Mouse (Mus musculus): ENCODE measurements at regions not wholly inside any gene's neighbourhood (a gene's known extent, or its start where the extent isn't known, plus 50 kb on each side); places are given as distances from the start of the nearest gene placed in this dataset.

GRCm38 (mm10) chr7:49704635-49705034, 54.3 kb upstream of the Htatip2 start:
- ATAC-seq (ENCODE audit: insufficient number of reproducible peaks, insufficient read depth, low FRiP score, low read depth): no peak

GRCm38 (mm10) chr7:49700734-49701133, 58.2 kb upstream of the Htatip2 start:
- WGBS: 47% methylated on average over 8 of the region's 8 CpGs
- Histone ChIP-seq H3K4me1 (ENCODE audit: control insufficient read depth in 2 of 2, insufficient read depth in 2 of 2, low read length in 2 of 2) (peaks cover 0 to 3% of the 10 kb centered on the region in 2 experiments; a peak in 1 of 4 replicates), H3K27ac (replicated peaks in 1 of 2; ENCODE audit: control insufficient read depth in 1 of 2, insufficient read depth in 1 of 2, low read depth in 2 of 2, low read length in 2 of 2) (no peak overlapping the region), H3K9ac (ENCODE audit: low read length) (no peak overlapping the region), H3K27me3 (ENCODE audit: control insufficient read depth, insufficient read depth, low read length) (peaks cover 14% of the 10 kb centered on the region; the same call in 1 of the 2 replicates), H3K4me3 (ENCODE audit: control insufficient read depth in 1 of 2, insufficient read depth in 1 of 2, low read depth in 1 of 2, low read length in 2 of 2) (no peak overlapping the region), H3K36me3 (ENCODE audit: control insufficient read depth, insufficient read depth, low read length) (no peaks in the 10 kb centered on the region), H3K9me3 (ENCODE audit: control insufficient read depth, low read length) (no peaks in the 10 kb centered on the region), H3K4me2 (ENCODE audit: low read length) (no peak overlapping the region)
- no peak for ATAC-seq (ENCODE audit: insufficient number of reproducible peaks, insufficient read depth, low FRiP score, low read depth)

More at GRCm38 (mm10) chr7:49704635-49705034, 54.3 kb upstream of the Htatip2 start:
- H3K4me1 ChIP-seq (ENCODE audit: control insufficient read depth in 2 of 2, insufficient read depth in 2 of 2, low read length in 2 of 2): peaks cover 0 to under 1% of the 10 kb centered on the region in 2 experiments; a peak in 1 of 4 replicates
- H3K9me3 ChIP-seq (ENCODE audit: control insufficient read depth, low read length): no peaks in the 10 kb centered on the region
- no peak overlapping the region for H3K9ac ChIP-seq (ENCODE audit: low read length)
- no peaks in the 10 kb centered on the region for H3K36me3 ChIP-seq (ENCODE audit: control insufficient read depth, insufficient read depth, low read length)
- WGBS: 40% methylated on average over 2 of the region's 2 CpGs
- peaks cover 14% of the 10 kb centered on the region; the same call in 1 of the 2 replicates for H3K27me3 ChIP-seq (ENCODE audit: control insufficient read depth, insufficient read depth, low read length)
- no peak overlapping the region for H3K4me3 ChIP-seq (ENCODE audit: control insufficient read depth in 1 of 2, insufficient read depth in 1 of 2, low read depth in 1 of 2, low read length in 2 of 2)
- H3K27ac ChIP-seq (replicated peaks in 1 of 2; ENCODE audit: control insufficient read depth in 1 of 2, insufficient read depth in 1 of 2, low read depth in 2 of 2, low read length in 2 of 2): no peak overlapping the region
- no peak overlapping the region for H3K4me2 ChIP-seq (ENCODE audit: low read length)

- Histone ChIP-seq H3K9ac (ENCODE audit: low read length) (no peak overlapping the region), H3K4me1 (ENCODE audit: control insufficient read depth in 2 of 2, insufficient read depth in 2 of 2, low read length in 2 of 2) (peaks cover 0 to 3% of the 10 kb centered on the region in 2 experiments; a peak in 1 of 4 replicates), H3K4me2 (ENCODE audit: low read length) (no peak overlapping the region), H3K27me3 (ENCODE audit: control insufficient read depth, insufficient read depth, low read length) (peaks cover 14% of the 10 kb centered on the region; the same call in 1 of the 2 replicates), H3K27ac (replicated peaks in 1 of 2; ENCODE audit: control insufficient read depth in 1 of 2, insufficient read depth in 1 of 2, low read depth in 2 of 2, low read length in 2 of 2) (no peak overlapping the region), H3K9me3 (ENCODE audit: control insufficient read depth, low read length) (no peaks in the 10 kb centered on the region), H3K4me3 (ENCODE audit: control insufficient read depth in 1 of 2, insufficient read depth in 1 of 2, low read depth in 1 of 2, low read length in 2 of 2) (no peak overlapping the region), H3K36me3 (ENCODE audit: control insufficient read depth, insufficient read depth, low read length) (no peaks in the 10 kb centered on the region)
- ATAC-seq (ENCODE audit: insufficient number of reproducible peaks, insufficient read depth, low FRiP score, low read depth): no peak
- 94% methylated on average over 15 of the region's 15 CpGs for WGBS
Observed at GRCm38 (mm10) chr7:49700024-49700390, 58.9 kb upstream of the Htatip2 start.

GRCm38 (mm10) chr7:49699107-49700023, 59.5 kb upstream of the Htatip2 start:
- Histone ChIP-seq H3K27ac (replicated peaks in 1 of 2; ENCODE audit: control insufficient read depth in 1 of 2, insufficient read depth in 1 of 2, low read depth in 2 of 2, low read length in 2 of 2) (no peak overlapping the region), H3K9ac (ENCODE audit: low read length) (no peak overlapping the region), H3K36me3 (ENCODE audit: control insufficient read depth, insufficient read depth, low read length) (no peaks in the 10 kb centered on the region), H3K4me3 (ENCODE audit: control insufficient read depth in 1 of 2, insufficient read depth in 1 of 2, low read depth in 1 of 2, low read length in 2 of 2) (no peak overlapping the region), H3K27me3 (ENCODE audit: control insufficient read depth, insufficient read depth, low read length) (peaks cover 14% of the 10 kb centered on the region; the same call in 1 of the 2 replicates), H3K9me3 (ENCODE audit: control insufficient read depth, low read length) (no peaks in the 10 kb centered on the region), H3K4me2 (ENCODE audit: low read length) (no peak overlapping the region), H3K4me1 (ENCODE audit: control insufficient read depth in 2 of 2, insufficient read depth in 2 of 2, low read length in 2 of 2) (peaks cover 0 to 3% of the 10 kb centered on the region in 2 experiments; a peak in 1 of 4 replicates)
- 83% methylated on average over 13 of the region's 13 CpGs for WGBS
- ATAC-seq (ENCODE audit: insufficient number of reproducible peaks, insufficient read depth, low FRiP score, low read depth): no peak

- H3K4me2 ChIP-seq (ENCODE audit: low read length): no peak overlapping the region
- H3K9ac ChIP-seq (ENCODE audit: low read length): no peak overlapping the region
- ATAC-seq (ENCODE audit: insufficient number of reproducible peaks, insufficient read depth, low FRiP score, low read depth): no peak
- WGBS: 21% methylated on average over 6 of the region's 6 CpGs
- peaks cover 0 to 5% of the 10 kb centered on the region in 2 experiments; a peak in 2 of 4 replicates for H3K4me1 ChIP-seq (ENCODE audit: control insufficient read depth in 2 of 2, insufficient read depth in 2 of 2, low read length in 2 of 2)
- 0 out of 2 replicates have a peak, but pooled peaks cover under 1% of the 10 kb centered on the region for H3K27me3 ChIP-seq (ENCODE audit: control insufficient read depth, insufficient read depth, low read length)
- H3K27ac ChIP-seq (replicated peaks in 1 of 2; ENCODE audit: control insufficient read depth in 1 of 2, insufficient read depth in 1 of 2, low read depth in 2 of 2, low read length in 2 of 2): no peak overlapping the region
- H3K9me3 ChIP-seq (ENCODE audit: control insufficient read depth, low read length): no peaks in the 10 kb centered on the region
- H3K4me3 ChIP-seq (ENCODE audit: control insufficient read depth in 1 of 2, insufficient read depth in 1 of 2, low read depth in 1 of 2, low read length in 2 of 2): no peak overlapping the region
- no peaks in the 10 kb centered on the region for H3K36me3 ChIP-seq (ENCODE audit: control insufficient read depth, insufficient read depth, low read length)
Observed at GRCm38 (mm10) chr7:49696228-49696627, 59.6 kb upstream of the Dbx1 start.

- Histone ChIP-seq H3K27me3 (ENCODE audit: control insufficient read depth, insufficient read depth, low read length) (peaks cover 30% of the 10 kb centered on the region), H3K4me1 (ENCODE audit: control insufficient read depth in 2 of 2, insufficient read depth in 2 of 2, low read length in 2 of 2) (peaks cover 9 to 12% of the 10 kb centered on the region in 2 experiments), H3K36me3 (ENCODE audit: control insufficient read depth, insufficient read depth, low read length) (no peaks in the 10 kb centered on the region), H3K27ac (replicated peaks in 1 of 2; ENCODE audit: control insufficient read depth in 1 of 2, insufficient read depth in 1 of 2, low read depth in 2 of 2, low read length in 2 of 2) (no peak overlapping the region), H3K4me3 (ENCODE audit: control insufficient read depth in 1 of 2, insufficient read depth in 1 of 2, low read depth in 1 of 2, low read length in 2 of 2) (no peak overlapping the region), H3K4me2 (ENCODE audit: low read length) (no peak overlapping the region), H3K9ac (ENCODE audit: low read length) (no peak overlapping the region), H3K9me3 (ENCODE audit: control insufficient read depth, low read length) (no peaks in the 10 kb centered on the region)
- ATAC-seq (ENCODE audit: insufficient number of reproducible peaks, insufficient read depth, low FRiP score, low read depth): no peak
- WGBS: 52% methylated on average over 6 of the region's 6 CpGs
Observed at GRCm38 (mm10) chr7:49689546-49689945, 52.9 kb upstream of the Dbx1 start.

- H3K4me3 ChIP-seq (ENCODE audit: control insufficient read depth in 1 of 2, insufficient read depth in 1 of 2, low read depth in 1 of 2, low read length in 2 of 2): no peak overlapping the region
- H3K27me3 ChIP-seq (ENCODE audit: control insufficient read depth, insufficient read depth, low read length): peaks cover 38% of the 10 kb centered on the region
- ATAC-seq (ENCODE audit: insufficient number of reproducible peaks, insufficient read depth, low FRiP score, low read depth): no peak
- H3K4me1 ChIP-seq (ENCODE audit: control insufficient read depth in 2 of 2, insufficient read depth in 2 of 2, low read length in 2 of 2): peaks cover 9 to 12% of the 10 kb centered on the region in 2 experiments
- no peaks in the 10 kb centered on the region for H3K9me3 ChIP-seq (ENCODE audit: control insufficient read depth, low read length)
- peak overlapping the region; percentile 26 for H3K4me2 ChIP-seq (ENCODE audit: low read length)
- H3K36me3 ChIP-seq (ENCODE audit: control insufficient read depth, insufficient read depth, low read length): no peaks in the 10 kb centered on the region
- H3K9ac ChIP-seq (ENCODE audit: low read length): no peak overlapping the region
- 12% methylated on average over 10 of the region's 10 CpGs for WGBS
- no peak overlapping the region for H3K27ac ChIP-seq (replicated peaks in 1 of 2; ENCODE audit: control insufficient read depth in 1 of 2, insufficient read depth in 1 of 2, low read depth in 2 of 2, low read length in 2 of 2)
Observed at GRCm38 (mm10) chr7:49688521-49689399, 52.1 kb upstream of the Dbx1 start.
